ENCODE assay signal across 8 mouse cellular contexts in the genomic region with DNA sequence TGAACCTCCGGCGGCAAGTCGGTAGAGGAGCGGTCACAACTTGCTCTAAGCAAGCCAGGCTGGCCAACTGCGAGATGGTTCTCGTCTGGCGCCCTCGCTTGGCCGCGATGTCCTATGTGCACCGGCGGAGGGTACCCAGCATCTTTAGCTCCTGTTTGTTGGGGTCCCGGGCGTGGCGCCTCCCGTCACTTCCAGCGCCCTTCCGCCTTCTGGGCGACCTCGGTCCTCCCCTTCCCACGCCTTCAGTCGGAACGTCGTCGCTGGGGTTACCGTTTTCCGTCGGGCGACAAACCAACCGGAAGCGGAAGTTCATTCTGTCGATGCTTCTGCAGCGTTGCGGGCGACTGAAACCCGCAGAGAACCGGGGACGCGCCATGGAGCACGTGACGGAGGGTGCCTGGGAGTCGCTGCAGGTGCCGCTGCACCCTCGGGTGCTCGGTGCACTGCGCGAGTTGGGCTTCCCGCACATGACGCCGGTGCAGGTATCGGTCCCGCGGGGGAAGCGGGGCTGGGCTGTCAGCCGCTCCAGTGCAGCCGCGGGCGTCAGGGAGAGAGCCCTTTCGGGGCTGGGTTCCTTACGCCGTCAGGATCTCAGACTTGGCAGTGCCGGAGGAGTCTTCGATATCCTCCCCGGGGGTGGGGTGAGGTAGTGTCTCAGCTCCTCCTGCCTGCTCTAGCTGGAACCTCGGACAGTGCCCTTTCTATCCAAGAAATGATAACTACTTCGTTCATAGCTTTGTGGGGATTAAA. TPM values are rescaled to one million over a fixed set of nuclear protein-coding genes. Genes with fewer than 3 reads are reported as not detected.
A peak's percentile ranks its signal among the peaks of the same experiment; 100 is the strongest.
DNase-seq lines count a peak whose midpoint lies in the region; ATAC-seq and TF ChIP-seq lines count a peak whose summit lies in the region.

Gene Ddx55 (plus strand): TSS at position 307 of the 750 bp plus-strand sequence.

- H3K4me3 ChIP-seq in forebrain, embryonic 14.5 days (ENCODE audit: low read depth, low read length), result peak within 1 kb of the TSS; percentile 85
- H3K4me3 ChIP-seq in lung, embryonic 14.5 days (ENCODE audit: low read depth, low read length), result peak within 1 kb of the TSS; percentile 88
- peak within 1 kb of the TSS; percentile 86 for H3K4me3 ChIP-seq in olfactory bulb, adult 2 months (ENCODE audit: insufficient read depth, low read depth, low read length)
- peak within 1 kb of the TSS; percentile 67 for H3K4me3 ChIP-seq in thymus, adult 2 months (ENCODE audit: control insufficient read depth, insufficient read depth, low read length)

- WGBS in forebrain, embryonic 14.5 days, result under 1% methylated on average over 66 of the region's 66 CpGs
- under 1% methylated on average over 66 of the region's 66 CpGs for WGBS in lung, embryonic 14.5 days
- WGBS in olfactory bulb, adult 2 months, result under 1% methylated on average over 66 of the region's 66 CpGs
- WGBS in thymus, adult 2 months, result under 1% methylated on average over 66 of the region's 66 CpGs

- peak; percentile 72; the same call in 1 of the 2 replicates for TF ChIP-seq POLR2A in olfactory bulb, adult 2 months (IDR thresholded peaks at IDR 0.05; ENCODE audit: insufficient read depth, low read depth, low read length)
- TF ChIP-seq POLR2A in thymus, adult 2 months (IDR thresholded peaks at IDR 0.05; ENCODE audit: control insufficient read depth, extremely low read depth, insufficient read depth, low read length, poor library complexity), result peak; percentile 78

- TF ChIP-seq CTCF in lung, embryonic 14.5 days (IDR thresholded peaks at IDR 0.05; ENCODE audit: low read depth), result peak; percentile 53
- TF ChIP-seq CTCF in olfactory bulb, adult 2 months (IDR thresholded peaks at IDR 0.05; ENCODE audit: insufficient read depth, low read depth, low read length), result no peak
- peak; percentile 51; the same call in 1 of the 2 replicates for TF ChIP-seq CTCF in thymus, adult 2 months (IDR thresholded peaks at IDR 0.05; ENCODE audit: borderline replicate concordance, control insufficient read depth, extremely low read depth, insufficient read depth, low read length, poor library complexity)

- ATAC-seq in cerebellum, adult (ENCODE audit: insufficient number of reproducible peaks, low FRiP score, low TSS enrichment), result peak; percentile 82; the same call in 1 of the 2 replicates
- ATAC-seq in forebrain, embryonic 14.5 days, result peak; percentile 89
- ATAC-seq in lung, embryonic 14.5 days (ENCODE audit: insufficient read depth), result peak; percentile 86

- peaks cover 5% of the 10 kb centered on the region; the same call in 1 of the 2 replicates for H3K4me1 ChIP-seq in forebrain, embryonic 14.5 days (ENCODE audit: control insufficient read depth, insufficient read depth, low read length)
- H3K4me1 ChIP-seq in lung, embryonic 14.5 days (ENCODE audit: insufficient read depth), result no peaks in the 10 kb centered on the region; the same call in 1 of the 2 replicates
- peaks cover 2% of the 10 kb centered on the region; the same call in 1 of the 2 replicates for H3K4me1 ChIP-seq in olfactory bulb, adult 2 months (ENCODE audit: control insufficient read depth, insufficient read depth, low read length)
- H3K4me1 ChIP-seq in thymus, adult 2 months (replicated peaks; ENCODE audit: control insufficient read depth, insufficient read depth, low read length), result peaks cover 7% of the 10 kb centered on the region

- no peaks in the 10 kb centered on the region for H3K27me3 ChIP-seq in forebrain, embryonic 14.5 days (replicated peaks; ENCODE audit: control insufficient read depth, insufficient read depth, low read length)
- no peaks in the 10 kb centered on the region for H3K27me3 ChIP-seq in lung, embryonic 14.5 days (ENCODE audit: insufficient read depth, low read length)
- H3K27me3 ChIP-seq in thymus, adult 2 months (ENCODE audit: control insufficient read depth, insufficient read depth, low read length), result no peaks in the 10 kb centered on the region

- H3K9me3 ChIP-seq in forebrain, embryonic 14.5 days (replicated peaks; ENCODE audit: control insufficient read depth, low read length), result no peaks in the 10 kb centered on the region
- H3K9me3 ChIP-seq in lung, embryonic 14.5 days (ENCODE audit: low read depth, low read length), result no peaks in the 10 kb centered on the region

- intact Hi-C loops in heart, postnatal 14 days (cut with DNase I), result no loop called here

- peak; percentile 96 for DNase-seq in ES-CJ7 (ENCODE audit: low read depth, low spot score)
- peak; percentile 96 for DNase-seq in forebrain, embryonic 14.5 days (ENCODE audit: low spot score)
- peak; percentile 87 to 94 for DNase-seq in heart, postnatal 14 days
- peak; percentile 87 to 91 for DNase-seq in layer of hippocampus, adult 18-20 months (ENCODE audit: low spot score in 2 of 2)
- peak; percentile 96 for DNase-seq in lung, embryonic 14.5 days
- peak; percentile 93 for DNase-seq in thymus, adult 2 months

- H3K9ac ChIP-seq in forebrain, embryonic 14.5 days (ENCODE audit: low read length), result peak within 1 kb of the TSS; percentile 83
- H3K9ac ChIP-seq in lung, embryonic 14.5 days, result peak within 1 kb of the TSS; percentile 70

- peak within 1 kb of the TSS; percentile 74 for H3K4me2 ChIP-seq in forebrain, embryonic 14.5 days (ENCODE audit: low read length)
- peak within 1 kb of the TSS; percentile 70 for H3K4me2 ChIP-seq in lung, embryonic 14.5 days

- peaks cover 47% of the 10 kb centered on the region for H3K36me3 ChIP-seq in forebrain, embryonic 14.5 days (ENCODE audit: control insufficient read depth, insufficient read depth, low read length)
- peaks cover 51% of the 10 kb centered on the region for H3K36me3 ChIP-seq in lung, embryonic 14.5 days (ENCODE audit: insufficient read depth)
- peaks cover 32% of the 10 kb centered on the region for H3K36me3 ChIP-seq in thymus, adult 2 months (ENCODE audit: control insufficient read depth, insufficient read depth, low read length)

- peak within 1 kb of the TSS; percentile 77 for H3K27ac ChIP-seq in forebrain, embryonic 14.5 days (ENCODE audit: low read depth, low read length)
- H3K27ac ChIP-seq in lung, embryonic 14.5 days (ENCODE audit: low read depth), result peak within 1 kb of the TSS; percentile 75
- H3K27ac ChIP-seq in olfactory bulb, adult 2 months (ENCODE audit: insufficient read depth, low read depth, low read length), result peak within 1 kb of the TSS; percentile 56; the same call in 1 of the 2 replicates
- peak within 1 kb of the TSS; percentile 21 for H3K27ac ChIP-seq in thymus, adult 2 months (ENCODE audit: control insufficient read depth, insufficient read depth, low read length)

RNA-seq across cellular contexts. Expression of gene Ddx55, which starts in this region (rescaled TPM):
- polyA plus RNA-seq in forebrain, embryonic 14.5 days (2014; fragmentation: Nextera tagmentation; extraction: Ambion mirVana), result 16.8 and 21.2 TPM in 2 replicates
- total RNA-seq in heart, postnatal 14 days (2021), result 1 to 10 TPM; 5.4 to 6.7 TPM
- 10 to 100 TPM; 23.8 to 24.4 TPM for total RNA-seq in layer of hippocampus, adult 18-20 months (2021)
- 12.7 and 14.1 TPM in 2 replicates for polyA plus RNA-seq in lung, embryonic 14.5 days (2014; fragmentation: Nextera tagmentation; extraction: Ambion mirVana)
- polyA plus RNA-seq in olfactory bulb, adult 2 months (2012; ENCODE audit: insufficient read depth, insufficient read length, low replicate concordance, missing spikeins), result not detected in 2 replicates
- polyA plus RNA-seq in thymus, adult 2 months (2012; rRNA removed), result 33.2 and 38.5 TPM in 2 replicates

Comparison
In these comparisons a context has a peak if more than half of its experiments do, and no peak if none do; other contexts are left out.
1. Peak in every context shown above with its lines: DNase-seq, ATAC-seq, H3K4me3 ChIP-seq and H3K27ac ChIP-seq.
2. H3K27ac ChIP-seq: peak in every context shown above with its lines; median percentile 77 in forebrain, embryonic 14.5 days; 75 in lung, embryonic 14.5 days; 56 in olfactory bulb, adult 2 months; 21 in thymus, adult 2 months.